Mouse (Mus musculus): Measurements from ENCODE around the gene Arg1. TPM values are rescaled to one million over a fixed set of nuclear protein-coding genes. Genes with fewer than 3 reads are reported as not detected.

Arg1 gene
- total and polyA plus RNA-seq, 3 experiments = not detected

DNA sequence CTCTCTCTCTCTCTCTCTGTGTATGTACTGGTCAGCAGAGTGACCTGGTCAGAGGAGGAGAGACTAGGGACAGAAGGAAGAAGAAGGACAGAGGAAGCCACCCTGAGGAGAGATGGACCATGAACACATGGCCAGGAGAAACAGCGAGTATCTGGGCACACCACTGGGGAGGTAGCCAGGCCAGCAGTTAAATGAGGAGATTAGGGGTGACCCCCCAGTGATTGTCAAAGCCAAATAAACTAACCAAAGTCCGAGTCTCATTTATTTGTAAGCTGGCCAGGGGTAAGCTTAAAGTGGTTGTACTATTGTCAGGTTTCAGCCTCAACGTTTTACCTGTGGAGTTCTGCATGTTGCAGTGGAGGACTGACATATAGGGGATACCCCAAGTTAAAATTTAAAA lies 3.0 kb downstream of the Arg1 start:
- peaks cover 2% of the 10 kb centered on the region; the same call in 1 of the 2 replicates for H3K27me3 ChIP-seq (ENCODE audit: insufficient read depth, low read length)
- ATAC-seq (ENCODE audit: extremely low read depth, insufficient number of reproducible peaks, low FRiP score, poor library complexity, severe bottlenecking) = no peak
- no peaks in the 10 kb centered on the region for H3K9me3 ChIP-seq (replicated peaks)
- no peak for TF ChIP-seq TAL1 (conservative IDR thresholded peaks at IDR 0.05; ENCODE audit: low read depth, low read length)
- no peak for TF ChIP-seq GATA2 (IDR thresholded peaks at IDR 0.05; ENCODE audit: borderline replicate concordance, low read depth, low read length)
- no peak for TF ChIP-seq POLR2AphosphoS5 (IDR thresholded peaks at IDR 0.05; ENCODE audit: insufficient replicate concordance, low read depth, low read length)
- TF ChIP-seq GATA1 (IDR thresholded peaks at IDR 0.05; ENCODE audit: borderline replicate concordance, low read length) = no peak
- TF ChIP-seq CTCF (IDR thresholded peaks at IDR 0.05; ENCODE audit: low read depth, low read length) = no peak
- no peak overlapping the region for H3K4me3 ChIP-seq (ENCODE audit: low read depth, low read length)
- no peak for DNase-seq (ENCODE audit: low spot score)
- H3K36me3 ChIP-seq (replicated peaks) = peaks cover 3% of the 10 kb centered on the region
- H3K4me1 ChIP-seq (ENCODE audit: insufficient read depth, low read depth, low read length) = no peaks in the 10 kb centered on the region

DNA sequence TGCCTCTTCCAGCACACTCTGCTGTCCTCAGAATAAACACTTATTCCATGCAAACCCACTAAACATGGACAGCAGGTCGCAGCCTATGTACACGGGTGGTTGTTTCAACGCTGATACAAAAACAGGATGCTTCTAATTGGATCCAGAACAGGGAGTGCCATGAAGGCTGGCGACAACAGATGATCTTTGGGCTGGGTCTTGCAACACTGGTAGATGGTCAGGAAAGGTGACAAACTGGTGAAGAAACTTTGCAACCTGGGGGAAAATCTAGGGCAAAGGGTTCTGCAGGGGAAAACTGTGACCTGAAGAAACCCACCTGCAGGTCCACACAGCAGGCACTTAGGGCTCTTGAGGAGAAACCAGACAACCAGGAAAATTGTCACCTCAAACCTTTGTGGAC lies 4.3 kb downstream of the Arg1 start:
- Histone ChIP-seq H3K4me1 (ENCODE audit: insufficient read depth, low read depth, low read length) (no peaks in the 10 kb centered on the region), H3K36me3 (replicated peaks) (peaks cover 11% of the 10 kb centered on the region), H3K4me3 (ENCODE audit: low read depth, low read length) (no peak overlapping the region), H3K9me3 (replicated peaks) (no peaks in the 10 kb centered on the region), H3K27me3 (ENCODE audit: insufficient read depth, low read length) (0 out of 2 replicates have a peak, but pooled peaks cover 2% of the 10 kb centered on the region)
- TF ChIP-seq GATA2 (IDR thresholded peaks at IDR 0.05; ENCODE audit: borderline replicate concordance, low read depth, low read length) = no peak
- TF ChIP-seq POLR2AphosphoS5 (IDR thresholded peaks at IDR 0.05; ENCODE audit: insufficient replicate concordance, low read depth, low read length) = no peak
- no peak for TF ChIP-seq GATA1 (IDR thresholded peaks at IDR 0.05; ENCODE audit: borderline replicate concordance, low read length)
- TF ChIP-seq TAL1 (conservative IDR thresholded peaks at IDR 0.05; ENCODE audit: low read depth, low read length) = no peak
- TF ChIP-seq CTCF (IDR thresholded peaks at IDR 0.05; ENCODE audit: low read depth, low read length) = no peak
- no peak for DNase-seq (ENCODE audit: low spot score)
- no peak for ATAC-seq (ENCODE audit: extremely low read depth, insufficient number of reproducible peaks, low FRiP score, poor library complexity, severe bottlenecking)

GRCm38 (mm10) chr10:24915486-24915885 lies 11.8 kb downstream of the Arg1 start:
- Histone ChIP-seq H3K27me3 (ENCODE audit: insufficient read depth, low read length) (no peaks in the 10 kb centered on the region), H3K9me3 (replicated peaks) (no peaks in the 10 kb centered on the region), H3K4me1 (ENCODE audit: insufficient read depth, low read depth, low read length) (no peaks in the 10 kb centered on the region), H3K36me3 (replicated peaks) (peaks cover 68% of the 10 kb centered on the region), H3K4me3 (ENCODE audit: low read depth, low read length) (no peak overlapping the region)
- DNase-seq (ENCODE audit: low spot score) (no peak), ATAC-seq (ENCODE audit: extremely low read depth, insufficient number of reproducible peaks, low FRiP score, poor library complexity, severe bottlenecking) (no peak)
- TF ChIP-seq GATA2 (IDR thresholded peaks at IDR 0.05; ENCODE audit: borderline replicate concordance, low read depth, low read length) = no peak
- TF ChIP-seq GATA1 (IDR thresholded peaks at IDR 0.05; ENCODE audit: borderline replicate concordance, low read length) = no peak
- no peak for TF ChIP-seq POLR2AphosphoS5 (IDR thresholded peaks at IDR 0.05; ENCODE audit: insufficient replicate concordance, low read depth, low read length)
- no peak for TF ChIP-seq CTCF (IDR thresholded peaks at IDR 0.05; ENCODE audit: low read depth, low read length)
- TF ChIP-seq TAL1 (conservative IDR thresholded peaks at IDR 0.05; ENCODE audit: low read depth, low read length) = no peak

GRCm38 (mm10) chr10:24912576-24912975 lies 14.7 kb downstream of the Arg1 start:
- Histone ChIP-seq H3K36me3 (replicated peaks) (peaks cover 84% of the 10 kb centered on the region), H3K27me3 (ENCODE audit: insufficient read depth, low read length) (no peaks in the 10 kb centered on the region), H3K9me3 (replicated peaks) (no peaks in the 10 kb centered on the region), H3K4me3 (ENCODE audit: low read depth, low read length) (no peak overlapping the region), H3K4me1 (ENCODE audit: insufficient read depth, low read depth, low read length) (peaks cover 10% of the 10 kb centered on the region)
- ATAC-seq (ENCODE audit: extremely low read depth, insufficient number of reproducible peaks, low FRiP score, poor library complexity, severe bottlenecking) = no peak
- DNase-seq (ENCODE audit: low spot score) = no peak
- TF ChIP-seq TAL1 (conservative IDR thresholded peaks at IDR 0.05; ENCODE audit: low read depth, low read length) (no peak), GATA1 (IDR thresholded peaks at IDR 0.05; ENCODE audit: borderline replicate concordance, low read length) (no peak), GATA2 (IDR thresholded peaks at IDR 0.05; ENCODE audit: borderline replicate concordance, low read depth, low read length) (no peak)

- DNase-seq (ENCODE audit: low spot score) (no peak), ATAC-seq (ENCODE audit: extremely low read depth, insufficient number of reproducible peaks, low FRiP score, poor library complexity, severe bottlenecking) (no peak)
- no peak overlapping the region for H3K4me3 ChIP-seq (ENCODE audit: low read depth, low read length)
- H3K4me1 ChIP-seq (ENCODE audit: insufficient read depth, low read depth, low read length) = peaks cover 10% of the 10 kb centered on the region
- H3K36me3 ChIP-seq (replicated peaks) = peaks cover 89% of the 10 kb centered on the region
- H3K27me3 ChIP-seq (ENCODE audit: insufficient read depth, low read length) = no peaks in the 10 kb centered on the region
- TF ChIP-seq POLR2AphosphoS5 (IDR thresholded peaks at IDR 0.05; ENCODE audit: insufficient replicate concordance, low read depth, low read length) = no peak
- no peak for TF ChIP-seq CTCF (IDR thresholded peaks at IDR 0.05; ENCODE audit: low read depth, low read length)
- TF ChIP-seq GATA1 (IDR thresholded peaks at IDR 0.05; ENCODE audit: borderline replicate concordance, low read length) = no peak
- no peak for TF ChIP-seq GATA2 (IDR thresholded peaks at IDR 0.05; ENCODE audit: borderline replicate concordance, low read depth, low read length)
- no peak for TF ChIP-seq TAL1 (conservative IDR thresholded peaks at IDR 0.05; ENCODE audit: low read depth, low read length)
- no peaks in the 10 kb centered on the region for H3K9me3 ChIP-seq (replicated peaks)
Observed at GRCm38 (mm10) chr10:24911199-24911598, 16.1 kb downstream of the Arg1 start.

- no peak overlapping the region for H3K4me3 ChIP-seq (ENCODE audit: low read depth, low read length)
- TF ChIP-seq POLR2AphosphoS5 (IDR thresholded peaks at IDR 0.05; ENCODE audit: insufficient replicate concordance, low read depth, low read length) = no peak
- no peak for TF ChIP-seq TAL1 (conservative IDR thresholded peaks at IDR 0.05; ENCODE audit: low read depth, low read length)
- no peak for TF ChIP-seq GATA1 (IDR thresholded peaks at IDR 0.05; ENCODE audit: borderline replicate concordance, low read length)
- no peak for TF ChIP-seq CTCF (IDR thresholded peaks at IDR 0.05; ENCODE audit: low read depth, low read length)
- no peak for TF ChIP-seq GATA2 (IDR thresholded peaks at IDR 0.05; ENCODE audit: borderline replicate concordance, low read depth, low read length)
Observed at GRCm38 (mm10) chr10:24905627-24906026, 21.7 kb downstream of the Arg1 start.

More at GRCm38 (mm10) chr10:24905627-24906026, 21.7 kb downstream of the Arg1 start:
- H3K9me3 ChIP-seq (replicated peaks) = no peaks in the 10 kb centered on the region
- peaks cover 10% of the 10 kb centered on the region for H3K4me1 ChIP-seq (ENCODE audit: insufficient read depth, low read depth, low read length)
- ATAC-seq (ENCODE audit: extremely low read depth, insufficient number of reproducible peaks, low FRiP score, poor library complexity, severe bottlenecking) = no peak
- no peaks in the 10 kb centered on the region for H3K27me3 ChIP-seq (ENCODE audit: insufficient read depth, low read length)
- H3K36me3 ChIP-seq (replicated peaks) = peaks cover 97% of the 10 kb centered on the region
- no peak for DNase-seq (ENCODE audit: low spot score)
